Comparison of ENCODE assay signal across 8 mouse cellular contexts in genomic region chr16:33996030-33996429, GRCm38 (mm10). TPM values are rescaled to one million over a fixed set of nuclear protein-coding genes. Genes with fewer than 3 reads are reported as not detected.
DNase-seq lines count a peak whose midpoint lies in the region; ATAC-seq and TF ChIP-seq lines count a peak whose summit lies in the region.

No protein-coding gene starts in this region.

- H3K4me1 ChIP-seq in liver, embryonic 12.5 days: no peaks in the 10 kb centered on the region
- no peaks in the 10 kb centered on the region for H3K4me1 ChIP-seq in bone marrow, adult 2 months (ENCODE audit: control insufficient read depth, insufficient read depth, low read length)
- no peaks in the 10 kb centered on the region for H3K4me1 ChIP-seq in liver, embryonic 11.5 days (replicated peaks; ENCODE audit: control insufficient read depth, insufficient read depth, low read length)

- H3K4me3 ChIP-seq in liver, embryonic 12.5 days: no peak overlapping the region
- no peak overlapping the region for H3K4me3 ChIP-seq in bone marrow, adult 2 months (replicated peaks; ENCODE audit: control insufficient read depth, low read depth, low read length)
- no peak overlapping the region for H3K4me3 ChIP-seq in liver, embryonic 11.5 days (ENCODE audit: low read depth, low read length)

- TF ChIP-seq CTCF in bone marrow, adult 2 months (IDR thresholded peaks at IDR 0.05; ENCODE audit: control insufficient read depth, insufficient read depth, low read length): peak; percentile 93

- WGBS in liver, embryonic 12.5 days (ENCODE audit: insufficient replicate concordance): 2% methylated on average over 5 of the region's 5 CpGs
- 4% methylated on average over 5 of the region's 5 CpGs for WGBS in bone marrow, adult 2 months
- 11% methylated on average over 5 of the region's 5 CpGs for WGBS in liver, embryonic 11.5 days

- DNase-seq in cerebellum, adult 11 months: peak; percentile 41
- no peak for DNase-seq in cerebellum, adult 11-12 months
- peak; percentile 79 for DNase-seq in liver
- peak; percentile 50 for DNase-seq in liver, embryonic 11.5 days (ENCODE audit: low spot score)
- peak; percentile 27 for DNase-seq in retina, postnatal 7 days (ENCODE audit: low read depth, low spot score)

- no peak for ATAC-seq in liver, embryonic 12.5 days
- ATAC-seq in erythroid progenitor cell, adult 5-6 weeks (replicated peaks; ENCODE audit: low FRiP score, poor library complexity, severe bottlenecking): 0 out of 2 replicates have a peak, but pooled peaks have one; percentile 43
- no peak for ATAC-seq in liver, embryonic 11.5 days (replicated peaks; ENCODE audit: low FRiP score)

- no peak for TF ChIP-seq POLR2A in bone marrow, adult 2 months (IDR thresholded peaks at IDR 0.05; ENCODE audit: borderline replicate concordance, control insufficient read depth, low read depth, low read length)

- peaks cover 15% of the 10 kb centered on the region; the same call in 1 of the 2 replicates for H3K27me3 ChIP-seq in liver, embryonic 12.5 days (replicated peaks)
- H3K27me3 ChIP-seq in liver, embryonic 11.5 days (replicated peaks; ENCODE audit: control insufficient read depth, insufficient read depth, low read length): no peaks in the 10 kb centered on the region

- no peak overlapping the region for H3K9ac ChIP-seq in liver, embryonic 12.5 days
- H3K9ac ChIP-seq in liver, embryonic 11.5 days (ENCODE audit: low read depth, low read length): no peak overlapping the region

- H3K4me2 ChIP-seq in liver, embryonic 12.5 days: no peak overlapping the region
- H3K4me2 ChIP-seq in liver, embryonic 11.5 days: no peak overlapping the region

- H3K36me3 ChIP-seq in liver, embryonic 12.5 days: no peaks in the 10 kb centered on the region
- H3K36me3 ChIP-seq in liver, embryonic 11.5 days (ENCODE audit: control insufficient read depth, insufficient read depth, low read length): no peaks in the 10 kb centered on the region

- H3K9me3 ChIP-seq in liver, embryonic 12.5 days (replicated peaks): no peaks in the 10 kb centered on the region
- H3K9me3 ChIP-seq in liver, embryonic 11.5 days (ENCODE audit: control insufficient read depth, low read length): no peaks in the 10 kb centered on the region

- H3K27ac ChIP-seq in liver, embryonic 12.5 days: no peak overlapping the region
- H3K27ac ChIP-seq in bone marrow, adult 2 months (ENCODE audit: control insufficient read depth, insufficient read depth, low read depth, low read length, poor library complexity): no peak overlapping the region
- no peak overlapping the region for H3K27ac ChIP-seq in liver, embryonic 11.5 days (ENCODE audit: low read depth, low read length)

RNA-seq across cellular contexts. Expression of gene Umps, which starts 29.2 kb away (rescaled TPM):
- polyA plus RNA-seq in liver, embryonic 12.5 days (2016; fragmentation: Nextera tagmentation; extraction: Ambion mirVana): 66.6 and 68.0 TPM in 2 replicates
- polyA plus RNA-seq in bone marrow, adult 2 months (2011; ENCODE audit: insufficient read depth, insufficient read length, low replicate concordance, missing spikeins): 9.0 and 14.2 TPM in 2 replicates
- total RNA-seq in erythroid progenitor cell, adult 5-6 weeks (2015; ENCODE audit: low replicate concordance): 5.4 TPM in 2 replicates
- 8.5 and 9.2 TPM in 2 replicates for total RNA-seq in erythroid progenitor cell, adult 5-6 weeks (2017; ENCODE audit: low replicate concordance)
- polyA plus RNA-seq in liver, embryonic 11.5 days (2014; fragmentation: Nextera tagmentation; extraction: Ambion mirVana): 104 and 110 TPM in 2 replicates
